Mouse (Mus musculus) neural tube, embryonic 13.5 days (tissue): Measurements from ENCODE around the gene Camk1d. TPM values are rescaled to one million over a fixed set of nuclear protein-coding genes. Genes with fewer than 3 reads are reported as not detected.
"Not testable (repeated sequence)": the region's sequence is repeated elsewhere in the genome, so short reads cannot be mapped to it uniquely, and the experiment has no call there.

Experiments
- ATAC-seq: fragments of 200-750 bp; cut with Nextera tagmentation; 2 replicates; pipeline ENCODE4 v1.8.0; 2017; ENCODE audit warnings: low read depth, mild to moderate bottlenecking, moderate TSS enrichment, moderate library complexity
- H3K27ac ChIP-seq: fragments of 300-500 bp; sonication (generic); replicated peaks from 2 replicates; pipeline ENCODE4 v1.5.1; 2015; ENCODE audit warnings: moderate library complexity, mild to moderate bottlenecking, inconsistent platforms
- H3K27me3 ChIP-seq: fragments of 300-500 bp; sonication (generic); 2 replicates; pipeline ENCODE4 v1.6.1; 2015; ENCODE audit warnings: mild to moderate bottlenecking, inconsistent platforms
- H3K36me3 ChIP-seq: fragments of 300-500 bp; sonication (generic); 2 replicates; pipeline ENCODE4 v1.6.1; 2015; ENCODE audit warnings: mild to moderate bottlenecking, inconsistent platforms
- H3K4me1 ChIP-seq: fragments of 300-500 bp; sonication (generic); replicated peaks from 2 replicates; pipeline ENCODE4 v1.6.1; 2015; ENCODE audit warnings: inconsistent platforms
- H3K4me2 ChIP-seq: fragments of 300-500 bp; sonication (generic); 2 replicates; pipeline ENCODE4 v1.6.1; 2015; ENCODE audit warnings: inconsistent platforms, mild to moderate bottlenecking, moderate library complexity
- H3K4me3 ChIP-seq: fragments of 300-500 bp; sonication (generic); 2 replicates; pipeline ENCODE4 v1.5.1; 2015; ENCODE audit warnings: mild to moderate bottlenecking, inconsistent platforms
- H3K9ac ChIP-seq: fragments of 300-500 bp; sonication (generic); 2 replicates; pipeline ENCODE4 v1.6.1; 2015; ENCODE audit warnings: moderate library complexity, mild to moderate bottlenecking, inconsistent platforms
- H3K9me3 ChIP-seq: fragments of 300-500 bp; sonication (generic); 2 replicates; pipeline ENCODE4 v1.6.1; 2016; ENCODE audit warnings: inconsistent platforms
- WGBS: fragments of 180-500 bp; shearing (Covaris S2); methylation state at CpG from one replicate; pipeline ENCODE4 v1.1.7; 2015; 5-methylcytosine and 5-hydroxymethylcytosine counted together
- polyA plus RNA-seq: library from polyadenylated mRNA; unstranded; fragments of >200 nt; fragmentation: Nextera tagmentation; extraction: Ambion mirVana; gene quantifications from 2 replicates; pipeline ENCODE4 v1.2.1, GENCODE M21; 2015

Camk1d gene
- polyA plus RNA-seq, 1 experiment from 2014 or later, result 4.6 TPM

GRCm38 (mm10) chr2:5601243-5601642 is 113.1 kb downstream of the Camk1d start:
- H3K9me3 ChIP-seq, H3K27me3 ChIP-seq, H3K4me3 ChIP-seq, H3K36me3 ChIP-seq, H3K4me2 ChIP-seq, H3K27ac ChIP-seq, ATAC-seq, H3K9ac ChIP-seq: not testable (repeated sequence)
- peaks cover 24% of the 10 kb centered on the region for H3K4me1 ChIP-seq
- WGBS, result 0% methylated on average over 2 of the region's 2 CpGs

- ATAC-seq, result no peak
- Histone ChIP-seq H3K27ac (no peak overlapping the region), H3K27me3 (no peaks in the 10 kb centered on the region), H3K4me3 (no peak overlapping the region), H3K9ac (no peak overlapping the region), H3K9me3 (no peaks in the 10 kb centered on the region), H3K4me1 (peaks cover 32% of the 10 kb centered on the region), H3K36me3 (no peaks in the 10 kb centered on the region), H3K4me2 (no peak overlapping the region)
- 72% methylated on average over 8 of the region's 8 CpGs for WGBS
Observed at GRCm38 (mm10) chr2:5600183-5600962, 113.9 kb downstream of the Camk1d start.

DNA sequence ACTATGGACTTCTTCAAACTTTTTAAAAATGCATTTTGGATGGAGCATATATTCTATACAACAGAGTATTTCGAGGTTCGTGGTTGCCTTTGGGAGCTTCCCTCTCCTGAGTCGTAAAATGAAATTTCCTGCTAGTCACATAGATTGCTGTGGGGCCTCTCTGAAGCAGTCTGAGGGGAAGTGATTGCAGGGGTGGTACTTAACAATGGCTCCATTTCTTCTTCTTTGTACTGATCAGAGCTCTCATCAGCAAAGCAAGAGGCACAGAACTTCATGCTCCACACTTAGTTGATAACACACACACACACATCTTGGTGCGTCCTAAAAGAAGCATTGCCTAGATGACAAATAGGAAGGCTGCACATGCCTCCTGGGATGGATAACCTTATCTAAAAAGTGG is 114.6 kb downstream of the Camk1d start:
- Histone ChIP-seq H3K4me2 (no peak overlapping the region), H3K4me3 (no peak overlapping the region), H3K27ac (no peak overlapping the region), H3K9me3 (no peaks in the 10 kb centered on the region), H3K36me3 (no peaks in the 10 kb centered on the region), H3K27me3 (no peaks in the 10 kb centered on the region), H3K9ac (no peak overlapping the region), H3K4me1 (peaks cover 33% of the 10 kb centered on the region)
- 38% methylated on average over 4 of the region's 4 CpGs for WGBS
- ATAC-seq, result no peak

DNA sequence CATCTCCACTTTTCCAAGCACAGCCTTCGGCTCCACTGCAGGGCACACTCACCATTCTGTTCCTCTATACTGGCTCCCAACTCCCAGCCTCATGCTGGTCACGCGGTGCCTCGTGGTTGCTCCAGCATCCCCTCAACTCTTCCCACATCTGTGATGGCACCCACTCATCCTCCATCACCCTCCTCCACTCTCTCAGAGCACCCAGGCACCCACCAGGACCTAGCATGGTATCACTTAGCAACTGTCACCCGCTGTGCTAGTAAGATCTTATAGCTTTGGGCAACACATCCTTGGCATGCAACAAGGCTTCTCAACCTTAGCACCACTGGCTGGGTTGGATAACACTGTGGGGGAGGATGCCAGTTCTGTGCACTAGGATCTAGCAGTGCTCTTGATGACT is 115.8 kb downstream of the Camk1d start:
- Histone ChIP-seq H3K9ac (no peak overlapping the region), H3K9me3 (no peaks in the 10 kb centered on the region), H3K27ac (no peak overlapping the region), H3K4me1 (peaks cover 33% of the 10 kb centered on the region), H3K36me3 (no peaks in the 10 kb centered on the region), H3K4me2 (no peak overlapping the region), H3K4me3 (no peak overlapping the region), H3K27me3 (no peaks in the 10 kb centered on the region)
- ATAC-seq, result no peak
- WGBS, result 95% methylated on average over 5 of the region's 5 CpGs

GRCm38 (mm10) chr2:5596882-5597281 is 117.4 kb downstream of the Camk1d start:
- Histone ChIP-seq H3K4me1 (peaks cover 33% of the 10 kb centered on the region), H3K4me3 (no peak overlapping the region), H3K36me3 (no peaks in the 10 kb centered on the region), H3K9me3 (no peaks in the 10 kb centered on the region), H3K27me3 (no peaks in the 10 kb centered on the region), H3K27ac (peak overlapping the region; percentile 65), H3K4me2 (peak overlapping the region; percentile 16; the same call in 1 of the 2 replicates), H3K9ac (no peak overlapping the region)
- ATAC-seq, result peak; percentile 52; the same call in 1 of the 2 replicates
- 29% methylated on average over 12 of the region's 12 CpGs for WGBS

GRCm38 (mm10) chr2:5595356-5596191 is 118.7 kb downstream of the Camk1d start:
- Histone ChIP-seq H3K9ac (no peak overlapping the region), H3K4me1 (peaks cover 24% of the 10 kb centered on the region), H3K27ac (no peak overlapping the region), H3K27me3 (no peaks in the 10 kb centered on the region), H3K4me3 (no peak overlapping the region), H3K9me3 (no peaks in the 10 kb centered on the region), H3K4me2 (no peak overlapping the region), H3K36me3 (no peaks in the 10 kb centered on the region)
- ATAC-seq, result no peak
- WGBS, result 65% methylated on average over 8 of the region's 8 CpGs

GRCm38 (mm10) chr2:5592461-5593136 is 121.7 kb downstream of the Camk1d start:
- H3K9ac ChIP-seq, result no peak overlapping the region
- H3K9me3 ChIP-seq, result no peaks in the 10 kb centered on the region
- WGBS, result 85% methylated on average over 6 of the region's 6 CpGs
- no peak for ATAC-seq
- H3K27me3 ChIP-seq, result no peaks in the 10 kb centered on the region
- no peak overlapping the region for H3K27ac ChIP-seq
- H3K4me1 ChIP-seq, result peaks cover 22% of the 10 kb centered on the region
- no peak overlapping the region for H3K4me3 ChIP-seq
- H3K4me2 ChIP-seq, result no peak overlapping the region
- no peaks in the 10 kb centered on the region for H3K36me3 ChIP-seq

DNA sequence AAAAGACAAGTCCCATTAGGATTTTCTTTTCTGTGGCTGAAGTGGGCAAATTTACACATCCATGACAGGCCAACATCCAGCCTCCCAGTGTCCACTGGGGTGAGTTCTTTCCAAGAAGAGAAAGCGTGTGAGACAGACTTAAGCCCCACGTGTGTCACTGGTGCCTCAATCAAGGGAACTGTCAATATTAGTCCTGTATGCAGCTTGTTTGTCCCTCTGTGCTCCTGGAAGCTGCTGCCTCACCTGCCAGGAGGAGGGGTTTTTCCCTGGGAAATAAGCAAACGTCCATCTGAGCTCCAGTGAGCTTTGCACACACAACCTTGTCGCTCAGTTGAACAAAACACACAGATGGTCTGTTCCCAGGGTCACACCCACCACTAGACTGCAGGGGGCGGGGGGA is 124.2 kb downstream of the Camk1d start:
- H3K36me3 ChIP-seq, result no peaks in the 10 kb centered on the region
- H3K27me3 ChIP-seq, result no peaks in the 10 kb centered on the region
- H3K4me1 ChIP-seq, result no peaks in the 10 kb centered on the region
- 69% methylated on average over 5 of the region's 5 CpGs for WGBS
- H3K4me3 ChIP-seq, result no peak overlapping the region
- no peak overlapping the region for H3K9ac ChIP-seq
- no peak overlapping the region for H3K27ac ChIP-seq
- no peaks in the 10 kb centered on the region for H3K9me3 ChIP-seq
- no peak for ATAC-seq
- H3K4me2 ChIP-seq, result no peak overlapping the region

- Histone ChIP-seq H3K9ac (no peak overlapping the region), H3K4me1 (peaks cover 6% of the 10 kb centered on the region), H3K27me3 (no peaks in the 10 kb centered on the region), H3K4me2 (no peak overlapping the region), H3K4me3 (no peak overlapping the region), H3K9me3 (no peaks in the 10 kb centered on the region), H3K36me3 (no peaks in the 10 kb centered on the region), H3K27ac (no peak overlapping the region)
- no peak for ATAC-seq
- 90% methylated on average over 5 of the region's 5 CpGs for WGBS
Observed at GRCm38 (mm10) chr2:5589163-5589562, 125.2 kb downstream of the Camk1d start.

GRCm38 (mm10) chr2:5588329-5588982 is 125.9 kb downstream of the Camk1d start:
- Histone ChIP-seq H3K27me3 (no peaks in the 10 kb centered on the region), H3K4me3 (no peak overlapping the region), H3K4me1 (peaks cover 8% of the 10 kb centered on the region), H3K27ac (no peak overlapping the region), H3K9ac (no peak overlapping the region), H3K36me3 (no peaks in the 10 kb centered on the region), H3K9me3 (no peaks in the 10 kb centered on the region), H3K4me2 (no peak overlapping the region)
- WGBS, result 85% methylated on average over 8 of the region's 8 CpGs
- ATAC-seq, result no peak

- Histone ChIP-seq H3K9ac (no peak overlapping the region), H3K9me3 (no peaks in the 10 kb centered on the region), H3K27ac (0 out of 2 replicates have a peak overlapping the region, but pooled peaks have one; percentile 0), H3K36me3 (no peaks in the 10 kb centered on the region), H3K4me2 (no peak overlapping the region), H3K4me1 (peaks cover 8% of the 10 kb centered on the region), H3K4me3 (no peak overlapping the region), H3K27me3 (no peaks in the 10 kb centered on the region)
- peak; percentile 32; the same call in 1 of the 2 replicates for ATAC-seq
- 61% methylated on average over 6 of the region's 6 CpGs for WGBS
Observed at GRCm38 (mm10) chr2:5584318-5585027, 129.8 kb downstream of the Camk1d start.
